Mouse (Mus musculus): Measurements from ENCODE around the gene Gm49661. TPM values are rescaled to one million over a fixed set of nuclear protein-coding genes. Genes with fewer than 3 reads are reported as not detected.

Gene Gm49661
- polyA plus RNA-seq, 1 experiment from 2014 or later = not detected

DNA sequence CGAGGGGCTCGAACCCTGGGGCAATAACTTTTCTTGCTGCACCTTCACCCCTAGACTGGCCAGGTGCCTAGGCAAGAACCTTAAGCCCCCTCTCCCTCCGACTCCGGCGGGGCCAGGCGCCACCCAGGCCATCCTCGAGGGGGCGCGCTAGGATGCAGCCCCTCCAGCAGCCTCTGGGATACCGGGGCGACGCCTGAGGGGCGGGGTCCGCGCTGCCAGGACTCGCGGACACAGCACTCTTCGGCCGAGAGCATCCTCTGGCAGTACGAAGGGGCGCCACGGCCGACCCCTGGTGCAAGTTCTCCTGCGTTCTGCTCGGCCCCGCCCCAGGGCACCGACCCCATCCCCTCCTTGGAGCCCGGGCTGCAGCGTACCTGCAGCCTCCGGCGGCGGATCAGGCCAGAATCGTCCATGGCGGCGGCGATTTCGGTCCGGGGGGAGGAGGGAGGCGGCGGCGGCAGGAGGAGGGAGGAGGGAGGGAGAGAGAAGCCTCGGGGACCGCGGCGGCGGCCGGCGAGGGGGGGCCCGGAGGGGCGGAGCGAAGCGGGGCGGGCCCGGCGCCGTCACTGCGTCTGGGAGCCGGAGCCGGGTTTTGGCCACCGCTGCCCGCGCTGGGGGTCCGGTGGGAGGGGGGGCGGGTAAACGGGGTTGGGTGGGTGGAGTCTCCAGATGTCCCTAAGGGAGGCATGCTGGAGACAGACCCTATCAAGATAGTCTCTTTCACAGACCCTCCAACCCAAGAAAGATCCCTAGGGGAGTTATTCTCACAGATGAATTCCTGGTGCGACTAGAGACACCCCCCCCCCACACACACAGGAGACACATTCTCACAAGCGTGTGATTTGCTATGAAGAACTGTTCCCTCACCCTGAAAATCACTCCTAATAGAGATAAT lies 23.4 kb downstream of the Gm49661 start:
- no peak overlapping the region for H3K27ac ChIP-seq
- H3K36me3 ChIP-seq (ENCODE audit: insufficient read depth, low read length) = no peaks in the 10 kb centered on the region
- 0 out of 2 replicates have a peak, but pooled peaks cover 6% of the 10 kb centered on the region for H3K4me1 ChIP-seq (replicated peaks; ENCODE audit: insufficient read depth, low read length)
- peaks cover 52% of the 10 kb centered on the region for H3K27me3 ChIP-seq (ENCODE audit: insufficient read depth, low read length)
- no peak for TF ChIP-seq CTCF (IDR thresholded peaks at IDR 0.05; ENCODE audit: low read depth)
- H3K4me3 ChIP-seq (replicated peaks; ENCODE audit: low read depth, low read length) = peak overlapping the region; percentile 34
- H3K9ac ChIP-seq (ENCODE audit: low read depth, low read length) = no peak overlapping the region
- H3K4me2 ChIP-seq (ENCODE audit: low read length) = peak overlapping the region; percentile 68
- DNase-seq (ENCODE audit: low spot score) (no peak), ATAC-seq (replicated peaks; ENCODE audit: low FRiP score, low read depth) (0 out of 2 replicates have a peak, but pooled peaks have one; percentile 25)
- under 1% methylated on average over 43 of the region's 67 CpGs for WGBS
- H3K9me3 ChIP-seq (replicated peaks; ENCODE audit: low read length) = no peaks in the 10 kb centered on the region

DNA sequence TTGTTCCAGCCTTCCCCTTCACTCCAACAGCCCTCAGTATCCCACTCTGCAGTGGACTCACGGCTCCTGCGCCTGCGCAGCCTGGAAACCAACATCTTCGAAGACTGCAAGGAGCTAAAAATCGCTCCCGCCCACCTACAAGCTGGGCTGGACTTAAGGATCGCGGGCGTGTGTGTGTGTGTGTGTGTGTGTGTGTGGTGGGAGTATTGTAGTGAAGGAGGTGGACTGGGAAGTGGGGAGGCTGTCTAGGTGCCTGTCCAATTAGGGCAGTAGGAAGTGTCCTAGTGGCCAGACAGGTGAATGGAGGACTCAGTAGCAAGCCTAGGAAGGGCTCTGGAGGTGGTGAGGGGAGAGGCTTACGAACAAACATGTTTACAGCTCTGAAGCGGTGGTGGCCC lies 24.0 kb downstream of the Gm49661 start:
- H3K36me3 ChIP-seq (ENCODE audit: insufficient read depth, low read length) = no peaks in the 10 kb centered on the region
- 6% methylated on average over 11 of the region's 11 CpGs for WGBS
- H3K4me1 ChIP-seq (replicated peaks; ENCODE audit: insufficient read depth, low read length) = 0 out of 2 replicates have a peak, but pooled peaks cover 6% of the 10 kb centered on the region
- H3K4me3 ChIP-seq (replicated peaks; ENCODE audit: low read depth, low read length) = no peak overlapping the region; the same call in 1 of the 2 replicates
- H3K9me3 ChIP-seq (replicated peaks; ENCODE audit: low read length) = no peaks in the 10 kb centered on the region
- H3K9ac ChIP-seq (ENCODE audit: low read depth, low read length) = no peak overlapping the region
- 0 out of 2 replicates have a peak overlapping the region, but pooled peaks have one; percentile 68 for H3K4me2 ChIP-seq (ENCODE audit: low read length)
- H3K27me3 ChIP-seq (ENCODE audit: insufficient read depth, low read length) = peaks cover 48% of the 10 kb centered on the region
- ATAC-seq (replicated peaks; ENCODE audit: low FRiP score, low read depth) (peak; percentile 11; the same call in 1 of the 2 replicates), DNase-seq (ENCODE audit: low spot score) (no peak)
- no peak overlapping the region for H3K27ac ChIP-seq
- TF ChIP-seq CTCF (IDR thresholded peaks at IDR 0.05; ENCODE audit: low read depth) = no peak

DNA sequence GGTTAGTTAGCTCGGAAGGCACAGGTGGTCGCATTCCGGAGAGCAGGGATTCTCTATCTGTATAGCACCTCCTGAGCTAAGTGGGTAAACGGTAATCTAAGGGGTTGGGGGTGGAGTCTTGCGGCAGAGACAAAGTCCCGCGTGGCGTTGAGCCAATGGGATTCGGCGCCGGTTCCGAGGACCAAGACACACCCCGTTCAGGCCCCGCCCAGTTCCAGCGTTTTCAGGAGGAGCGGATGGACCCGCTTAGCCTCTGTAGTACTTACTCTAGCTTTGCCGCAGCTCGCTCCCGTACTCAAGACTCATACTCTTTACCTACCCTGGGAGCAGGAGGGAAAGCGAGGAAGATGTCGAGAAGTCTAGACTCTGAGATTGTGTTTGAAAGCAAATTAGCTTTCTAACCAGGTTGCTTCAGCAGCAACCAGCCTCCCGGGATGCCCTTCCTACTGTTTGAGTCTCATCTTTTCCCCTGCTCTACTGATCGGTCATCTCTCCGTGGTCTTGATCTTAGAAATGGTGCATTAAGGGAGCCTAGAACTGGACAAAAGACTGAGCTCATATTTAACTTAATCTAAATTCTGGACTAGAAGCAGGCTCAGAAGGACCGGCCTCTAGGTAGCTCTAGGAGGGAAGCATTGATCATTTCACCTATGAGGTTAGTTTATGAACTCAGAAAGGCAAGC lies 24.6 kb downstream of the Gm49661 start:
- Histone ChIP-seq H3K27ac (no peak overlapping the region), H3K9ac (ENCODE audit: low read depth, low read length) (no peak overlapping the region), H3K4me2 (ENCODE audit: low read length) (peak overlapping the region; percentile 11; the same call in 1 of the 2 replicates), H3K4me3 (replicated peaks; ENCODE audit: low read depth, low read length) (no peak overlapping the region), H3K27me3 (ENCODE audit: insufficient read depth, low read length) (peaks cover 42% of the 10 kb centered on the region), H3K9me3 (replicated peaks; ENCODE audit: low read length) (no peaks in the 10 kb centered on the region), H3K36me3 (ENCODE audit: insufficient read depth, low read length) (no peaks in the 10 kb centered on the region), H3K4me1 (replicated peaks; ENCODE audit: insufficient read depth, low read length) (0 out of 2 replicates have a peak, but pooled peaks cover 6% of the 10 kb centered on the region)
- no peak; the same call in 1 of the 2 replicates for ATAC-seq (replicated peaks; ENCODE audit: low FRiP score, low read depth)
- no peak for TF ChIP-seq CTCF (IDR thresholded peaks at IDR 0.05; ENCODE audit: low read depth)
- no peak for DNase-seq (ENCODE audit: low spot score)
- 3% methylated on average over 26 of the region's 26 CpGs for WGBS

DNA sequence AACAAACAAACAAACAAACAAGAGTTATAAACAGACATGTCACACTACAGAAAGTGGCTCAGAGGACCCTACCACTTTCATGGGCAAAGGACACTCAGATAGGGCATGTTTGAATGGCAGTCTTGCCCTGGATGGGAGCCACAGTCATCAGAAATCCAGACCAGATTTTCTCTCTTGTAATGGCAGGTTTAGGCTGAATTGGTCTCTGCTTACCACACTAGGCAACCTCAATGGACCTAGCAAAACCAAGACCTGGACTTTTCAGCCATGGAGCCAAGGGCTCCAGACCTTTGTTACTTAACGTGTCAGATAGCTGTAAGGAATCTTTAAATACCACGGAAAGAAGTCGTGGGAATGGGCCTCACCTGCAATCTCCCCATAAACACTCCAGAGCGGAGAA lies 25.5 kb downstream of the Gm49661 start:
- no peak overlapping the region for H3K4me3 ChIP-seq (replicated peaks; ENCODE audit: low read depth, low read length)
- H3K9me3 ChIP-seq (replicated peaks; ENCODE audit: low read length) = no peaks in the 10 kb centered on the region
- no peak for TF ChIP-seq CTCF (IDR thresholded peaks at IDR 0.05; ENCODE audit: low read depth)
- 0 out of 2 replicates have a peak, but pooled peaks cover 6% of the 10 kb centered on the region for H3K4me1 ChIP-seq (replicated peaks; ENCODE audit: insufficient read depth, low read length)
- 7% methylated on average over 4 of the region's 4 CpGs for WGBS
- ATAC-seq (replicated peaks; ENCODE audit: low FRiP score, low read depth) (no peak), DNase-seq (ENCODE audit: low spot score) (no peak)
- H3K27me3 ChIP-seq (ENCODE audit: insufficient read depth, low read length) = peaks cover 46% of the 10 kb centered on the region
- no peak overlapping the region for H3K4me2 ChIP-seq (ENCODE audit: low read length)
- H3K36me3 ChIP-seq (ENCODE audit: insufficient read depth, low read length) = no peaks in the 10 kb centered on the region
- no peak overlapping the region for H3K9ac ChIP-seq (ENCODE audit: low read depth, low read length)
- no peak overlapping the region for H3K27ac ChIP-seq

DNA sequence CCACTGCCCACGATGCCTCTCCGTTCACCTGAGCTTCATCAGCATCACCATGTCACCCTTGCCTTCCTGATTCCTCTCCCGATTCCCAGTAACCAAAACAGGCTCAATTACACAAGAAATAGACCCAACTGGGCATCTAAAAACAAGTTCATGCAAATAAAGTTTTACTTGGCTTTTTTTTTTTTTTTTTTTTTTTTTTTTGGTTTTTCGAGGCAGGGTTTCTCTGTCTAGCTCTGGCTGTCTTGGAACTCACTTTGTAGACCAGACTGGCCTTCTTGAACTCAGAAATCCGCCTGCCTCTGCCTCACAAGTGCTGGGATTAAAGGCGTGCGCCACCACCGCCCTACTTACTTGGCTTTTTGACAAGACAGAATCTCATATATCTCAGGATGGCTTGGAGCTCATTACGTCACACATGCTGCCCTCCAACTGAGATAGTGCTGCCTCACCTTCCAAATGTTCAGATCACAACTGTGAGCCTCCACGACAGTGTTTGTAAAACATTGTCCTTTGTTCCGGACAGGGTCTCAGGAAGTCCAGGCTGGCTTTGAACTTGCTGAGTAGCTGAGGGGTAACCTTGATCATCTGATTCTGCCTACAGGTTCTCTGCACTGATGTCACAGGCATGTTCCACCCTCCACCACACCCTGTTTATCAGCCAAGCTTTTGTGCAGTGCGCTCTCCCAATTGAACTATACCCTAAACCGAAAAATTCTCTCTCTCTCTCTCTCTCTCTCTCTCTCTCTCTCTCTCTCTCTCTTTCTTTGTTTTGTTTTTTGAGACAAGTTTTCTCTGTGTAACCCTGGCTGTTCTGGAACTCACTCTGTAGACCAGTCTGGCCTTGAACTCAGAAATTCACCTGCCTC lies 31.4 kb downstream of the Gm49661 start:
- Histone ChIP-seq H3K27me3 (ENCODE audit: insufficient read depth, low read length) (peaks cover 45% of the 10 kb centered on the region), H3K4me1 (replicated peaks; ENCODE audit: insufficient read depth, low read length) (peaks cover 5% of the 10 kb centered on the region; the same call in 1 of the 2 replicates), H3K36me3 (ENCODE audit: insufficient read depth, low read length) (no peaks in the 10 kb centered on the region), H3K9me3 (replicated peaks; ENCODE audit: low read length) (no peaks in the 10 kb centered on the region), H3K4me2 (ENCODE audit: low read length) (peak overlapping the region; percentile 67; the same call in 1 of the 2 replicates), H3K4me3 (replicated peaks; ENCODE audit: low read depth, low read length) (peak overlapping the region; percentile 33; the same call in 1 of the 2 replicates), H3K9ac (ENCODE audit: low read depth, low read length) (no peak overlapping the region), H3K27ac (no peak overlapping the region)
- no peak for ATAC-seq (replicated peaks; ENCODE audit: low FRiP score, low read depth)
- no peak; the same call in 1 of the 2 replicates for TF ChIP-seq CTCF (IDR thresholded peaks at IDR 0.05; ENCODE audit: low read depth)
- DNase-seq (ENCODE audit: low spot score) = no peak
- 59% methylated on average over 13 of the region's 13 CpGs for WGBS

Measured in kidney, postnatal 0 days (tissue).